Mouse (Mus musculus) spleen, adult 2 months (tissue): ENCODE measurements at regions not wholly inside any gene's neighbourhood (a gene's known extent, or its start where the extent isn't known, plus 50 kb on each side); places are given as distances from the start of the nearest gene placed in this dataset.

Experiments
- CTCF ChIP-seq: fragments of 200-500 bp; IDR thresholded peaks from 2 replicates; pipeline ENCODE4 v1.5.1; 2011; ENCODE audit warnings: mild to moderate bottlenecking, inconsistent platforms; ENCODE audit not compliant: insufficient read depth, insufficient read length, insufficient replicate concordance; ENCODE audit errors: extremely low read depth
- POLR2A ChIP-seq: fragments of 200-500 bp; IDR thresholded peaks from 2 replicates; pipeline ENCODE4 v1.6.1; 2011; ENCODE audit warnings: low read depth, low read length, inconsistent platforms

DNA sequence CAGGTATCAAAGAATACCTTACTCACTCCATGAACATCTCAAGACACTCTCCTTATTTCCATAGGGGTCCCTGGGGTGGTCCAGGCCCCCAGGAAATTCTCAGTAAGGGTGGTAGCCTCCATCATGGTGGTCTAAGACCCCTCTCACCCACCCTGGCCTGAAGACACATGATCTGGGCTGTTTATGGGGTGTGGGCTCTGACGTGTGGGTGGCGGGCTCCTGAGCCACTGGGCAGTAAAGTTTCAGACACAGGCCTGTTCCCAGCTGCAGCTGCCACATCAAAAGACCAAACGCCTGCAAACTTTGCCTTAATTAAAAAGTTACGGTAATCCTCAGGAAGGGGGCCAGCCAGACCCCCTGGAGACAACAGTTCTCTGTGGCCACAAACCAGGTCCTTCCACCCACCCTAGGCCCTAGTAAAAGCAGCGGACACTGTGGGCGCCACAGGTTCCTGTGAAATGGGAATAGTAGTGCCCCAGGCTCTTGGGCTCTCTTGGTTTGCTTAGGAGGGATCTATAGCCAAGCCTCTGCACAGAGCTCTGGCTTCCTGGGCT, 473.1 kb upstream of the Zmiz1 start:
- TF ChIP-seq POLR2A (no peak), CTCF (no peak)
